ENCODE assay signal across 20 mouse cellular contexts in the genomic region with DNA sequence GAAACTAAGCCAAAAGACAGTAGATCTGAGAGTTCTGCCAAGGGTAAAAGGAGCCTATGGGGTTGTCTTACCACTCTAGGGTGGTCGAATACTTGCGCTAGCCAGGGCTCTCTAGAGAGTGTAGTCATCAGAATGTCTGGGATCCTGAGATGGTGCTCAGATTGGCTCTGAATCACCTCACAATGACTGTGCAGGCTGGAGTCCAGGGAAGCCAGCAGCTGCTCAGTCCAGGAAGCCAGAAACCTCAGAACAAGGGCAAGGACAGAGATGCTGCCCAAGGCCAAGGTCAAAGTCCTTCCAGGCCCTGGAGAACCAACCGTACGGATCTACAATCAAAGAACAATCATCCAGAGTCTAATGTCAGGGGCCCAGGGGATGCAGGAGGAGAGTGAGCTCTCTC. TPM values are rescaled to one million over a fixed set of nuclear protein-coding genes. Genes with fewer than 3 reads are reported as not detected.
DNase-seq lines count a peak whose midpoint lies in the region; ATAC-seq and TF ChIP-seq lines count a peak whose summit lies in the region.
"Had no signal": no experiment of that assay in that cellular context is flagged by ENCODE, and none has a peak within 500 bp of the region (broad histone marks: within the 10 kb centered on the region; RNA-seq: fewer than 3 reads in every experiment).

No protein-coding gene starts in this region.

- no peak for TF ChIP-seq POLR2A in cerebellum, adult 2 months (IDR thresholded peaks at IDR 0.05; ENCODE audit: borderline replicate concordance, insufficient read depth, low read length)

- H3K4me3 ChIP-seq in heart, embryonic 11.5 days (ENCODE audit: low read depth, low read length) = no peak overlapping the region
- no peak overlapping the region for H3K4me3 ChIP-seq in cerebellum, adult 2 months (replicated peaks; ENCODE audit: insufficient read depth, low read depth, low read length)
- no peak overlapping the region for H3K4me3 ChIP-seq in hindbrain, embryonic 13.5 days
- H3K4me3 ChIP-seq: heart, embryonic 13.5 days; kidney, embryonic 15.5 days; layer of hippocampus, adult 2 months; limb, embryonic 13.5 days; liver, embryonic 15.5 days had no signal

- H3K4me1 ChIP-seq in heart, embryonic 11.5 days (ENCODE audit: control insufficient read depth, insufficient read depth, low read length) = no peaks in the 10 kb centered on the region
- peaks cover 17% of the 10 kb centered on the region for H3K4me1 ChIP-seq in cerebellum, adult 2 months (ENCODE audit: control insufficient read depth, insufficient read depth, low read length)
- no peaks in the 10 kb centered on the region for H3K4me1 ChIP-seq in hindbrain, embryonic 13.5 days (replicated peaks)
- H3K4me1 ChIP-seq: limb, embryonic 13.5 days; liver, embryonic 15.5 days had no signal

- H3K4me2 ChIP-seq in heart, embryonic 11.5 days = no peak overlapping the region
- H3K4me2 ChIP-seq in hindbrain, embryonic 13.5 days = no peak overlapping the region
- H3K4me2 ChIP-seq: heart, embryonic 13.5 days; kidney, embryonic 15.5 days; limb, embryonic 13.5 days; liver, embryonic 15.5 days had no signal

- H3K27me3 ChIP-seq in heart, embryonic 11.5 days (ENCODE audit: control insufficient read depth, insufficient read depth, low read length) = peaks cover 2% of the 10 kb centered on the region; the same call in 1 of the 2 replicates
- no peaks in the 10 kb centered on the region for H3K27me3 ChIP-seq in cerebellum, adult 2 months (ENCODE audit: control insufficient read depth, insufficient read depth, low read length)
- H3K27me3 ChIP-seq in hindbrain, embryonic 13.5 days = no peaks in the 10 kb centered on the region
- H3K27me3 ChIP-seq: liver, embryonic 15.5 days had no signal

- no peak for TF ChIP-seq CTCF in cerebellum, adult 2 months (IDR thresholded peaks at IDR 0.05; ENCODE audit: borderline replicate concordance, insufficient read depth, low read depth, low read length)

- no peak overlapping the region for H3K9ac ChIP-seq in heart, embryonic 11.5 days (ENCODE audit: low read depth, low read length)
- no peak overlapping the region for H3K9ac ChIP-seq in hindbrain, embryonic 13.5 days
- H3K9ac ChIP-seq: heart, embryonic 13.5 days; kidney, embryonic 15.5 days; limb, embryonic 13.5 days; liver, embryonic 15.5 days had no signal

- peaks cover 3% of the 10 kb centered on the region; the same call in 1 of the 2 replicates for H3K9me3 ChIP-seq in heart, embryonic 11.5 days (replicated peaks; ENCODE audit: control insufficient read depth, low read length)
- H3K9me3 ChIP-seq in hindbrain, embryonic 13.5 days = peaks cover 5% of the 10 kb centered on the region; the same call in 1 of the 2 replicates
- H3K9me3 ChIP-seq: heart, embryonic 13.5 days; kidney, embryonic 15.5 days; liver, embryonic 15.5 days had no signal

- ATAC-seq in heart, embryonic 11.5 days (replicated peaks; ENCODE audit: insufficient number of reproducible peaks, low FRiP score, low TSS enrichment) = no peak
- ATAC-seq in hindbrain, embryonic 13.5 days (ENCODE audit: low FRiP score) = no peak
- ATAC-seq: activated CD4-positive, CD25-positive, alpha-beta regulatory T cell, adult 4 months; forebrain, embryonic 16.5 days; inflammation-experienced regulatory T-cells, adult 6 months had no signal

- 86% methylated on average over 4 of the region's 4 CpGs for WGBS in heart, embryonic 11.5 days (ENCODE audit: insufficient replicate concordance)
- 14% methylated on average over 4 of the region's 4 CpGs for WGBS in cerebellum, adult 2 months
- 91% methylated on average over 4 of the region's 4 CpGs for WGBS in hindbrain, embryonic 13.5 days

- no peak overlapping the region for H3K27ac ChIP-seq in heart, embryonic 11.5 days (ENCODE audit: low read depth, low read length)
- peak overlapping the region; percentile 63; the same call in 1 of the 2 replicates for H3K27ac ChIP-seq in cerebellum, adult 2 months (ENCODE audit: insufficient read depth, low read length)
- H3K27ac ChIP-seq in hindbrain, embryonic 13.5 days = no peak overlapping the region
- H3K27ac ChIP-seq: heart, embryonic 13.5 days; kidney, embryonic 15.5 days; layer of hippocampus, adult 2 months; limb, embryonic 13.5 days; liver, embryonic 15.5 days had no signal

- peak; percentile 8 to 12 for DNase-seq in heart, adult 18-20 months
- peak; percentile 76 for DNase-seq in adrenal gland, adult 8-10 months
- DNase-seq in cerebellum, adult 2 months = peak; percentile 46 to 67
- DNase-seq in skeletal muscle tissue, adult 2 months (ENCODE audit: low read depth, low spot score) = peak; percentile 12
- no peak for DNase-seq in layer of hippocampus, postnatal 10 days (ENCODE audit: low spot score in 2 of 2)
- DNase-seq: embryo, embryonic 11 days; heart, postnatal 4 days; lung, postnatal 10 days; spleen, adult 18-20 months; thymus, postnatal 4 days had no signal

- H3K36me3 ChIP-seq in heart, embryonic 11.5 days (ENCODE audit: control insufficient read depth, insufficient read depth, low read length) = no peaks in the 10 kb centered on the region
- H3K36me3 ChIP-seq in hindbrain, embryonic 13.5 days = no peaks in the 10 kb centered on the region
- H3K36me3 ChIP-seq: heart, embryonic 13.5 days; kidney, embryonic 15.5 days; limb, embryonic 13.5 days; liver, embryonic 15.5 days had no signal

RNA-seq across cellular contexts. Expression of gene Rsl24d1, which starts 52.4 kb away (rescaled TPM):
- total RNA-seq in heart, adult 18-20 months (2021) = 10 to 100 TPM; 46.0 to 53.9 TPM
- polyA plus RNA-seq in heart, embryonic 11.5 days (2014; fragmentation: Nextera tagmentation; extraction: Ambion mirVana) = 102 and 110 TPM in 2 replicates
- total RNA-seq in adrenal gland, adult 8-10 months (2022) = 10 to 100 TPM; 55.1 to 76.7 (median 67.0) TPM
- 62.7 and 73.7 TPM in 2 replicates for polyA plus RNA-seq in cerebellum, adult 2 months (2012; rRNA removed)
- total RNA-seq in layer of hippocampus, postnatal 10 days (2021) = 10 to 100 TPM; 61.8 to 63.0 TPM
- polyA plus RNA-seq in hindbrain, embryonic 13.5 days (2015; fragmentation: Nextera tagmentation; extraction: Ambion mirVana) = 114 and 115 TPM in 2 replicates

Comparison
In these comparisons a context has a peak if more than half of its experiments do, and no peak if none do; other contexts are left out.
1. DNase-seq: peak in heart, adult 18-20 months (2 of 2), adrenal gland, adult 8-10 months (single experiment), cerebellum, adult 2 months (2 of 2) and skeletal muscle tissue, adult 2 months (single experiment); none in layer of hippocampus, postnatal 10 days (0 of 2).